Mouse (Mus musculus) liver, embryonic 11.5 days (tissue): ENCODE measurements around the gene Exoc2. TPM values are rescaled to one million over a fixed set of nuclear protein-coding genes. Genes with fewer than 3 reads are reported as not detected.

Source experiments
- ATAC-seq: fragments of 200-750 bp; cut with Nextera tagmentation; replicated peaks from 2 replicates; pipeline ENCODE4 v1.8.0; 2017; ENCODE audit warnings: moderate number of reproducible peaks, mild to moderate bottlenecking, moderate TSS enrichment, moderate library complexity; ENCODE audit not compliant: low FRiP score
- DNase-seq: peaks from one replicate; pipeline ENCODE4 v3.0.0-alpha.2; 2017; ENCODE audit warnings: low spot score
- H3K27ac ChIP-seq: fragments of 300-500 bp; sonication (generic); 2 replicates; pipeline ENCODE4 v1.5.1; 2014; ENCODE audit warnings: mild to moderate bottlenecking, low read depth, low read length, control low read depth
- H3K27me3 ChIP-seq: fragments of 300-500 bp; sonication (generic); replicated peaks from 2 replicates; pipeline ENCODE4 v1.6.1; 2014; ENCODE audit warnings: low read length, mixed read lengths; ENCODE audit not compliant: control insufficient read depth, insufficient read depth
- H3K36me3 ChIP-seq: fragments of 300-500 bp; sonication (generic); 2 replicates; pipeline ENCODE4 v1.6.1; 2014; ENCODE audit warnings: mild to moderate bottlenecking, low read length, moderate library complexity, mixed read lengths; ENCODE audit not compliant: control insufficient read depth, insufficient read depth
- H3K4me1 ChIP-seq: fragments of 300-500 bp; sonication (generic); replicated peaks from 2 replicates; pipeline ENCODE4 v1.6.1; 2014; ENCODE audit warnings: low read length, mixed read lengths; ENCODE audit not compliant: control insufficient read depth, insufficient read depth
- H3K4me2 ChIP-seq: fragments of 300-500 bp; sonication (generic); 2 replicates; pipeline ENCODE4 v1.6.1; 2014; ENCODE audit warnings: mild to moderate bottlenecking, control low read depth, moderate library complexity
- H3K4me3 ChIP-seq: fragments of 300-500 bp; sonication (generic); 2 replicates; pipeline ENCODE4 v1.5.1; 2014; ENCODE audit warnings: low read depth, low read length, control low read depth
- H3K9ac ChIP-seq: fragments of 300-500 bp; sonication (generic); 2 replicates; pipeline ENCODE4 v1.6.1; 2014; ENCODE audit warnings: low read depth, low read length, control low read depth
- H3K9me3 ChIP-seq: fragments of 300-500 bp; sonication (generic); 2 replicates; pipeline ENCODE4 v1.6.1; 2016; ENCODE audit warnings: low read length, inconsistent platforms, mixed read lengths; ENCODE audit not compliant: control insufficient read depth
- WGBS: fragments of 180-500 bp; shearing (Covaris S2); extraction: QIAGEN DNeasy Blood & Tissue Kit; methylation state at CpG from one replicate; pipeline ENCODE4 v1.1.7; 2014; 5-methylcytosine and 5-hydroxymethylcytosine counted together
- polyA plus RNA-seq: library from polyadenylated mRNA; unstranded; fragments of >200 nt; fragmentation: Nextera tagmentation; extraction: Ambion mirVana; gene quantifications from 2 replicates; pipeline ENCODE4 v1.2.1, GENCODE M21; 2014

Exoc2 gene
- polyA plus RNA-seq, 1 experiment from 2014 or later = 28.4 TPM

GRCm38 (mm10) chr13:30819891-30820290 lies 154.0 kb downstream of the Exoc2 start:
- ATAC-seq (no peak), DNase-seq (no peak)
- Histone ChIP-seq H3K27me3 (no peaks in the 10 kb centered on the region), H3K4me3 (no peak overlapping the region), H3K9ac (no peak overlapping the region), H3K36me3 (peaks cover 7% of the 10 kb centered on the region; the same call in 1 of the 2 replicates), H3K4me2 (no peak overlapping the region), H3K4me1 (no peaks in the 10 kb centered on the region), H3K9me3 (no peaks in the 10 kb centered on the region), H3K27ac (no peak overlapping the region)
- 73% methylated on average over 2 of the region's 2 CpGs for WGBS

- no peak for ATAC-seq
- H3K36me3 ChIP-seq = peaks cover 7% of the 10 kb centered on the region; the same call in 1 of the 2 replicates
- WGBS = 96% methylated on average over 5 of the region's 5 CpGs
Observed at GRCm38 (mm10) chr13:30817436-30817835, 156.5 kb downstream of the Exoc2 start.

GRCm38 (mm10) chr13:30814256-30814655 lies 159.6 kb downstream of the Exoc2 start:
- Histone ChIP-seq H3K36me3 (peaks cover 2% of the 10 kb centered on the region; the same call in 1 of the 2 replicates), H3K9me3 (no peaks in the 10 kb centered on the region), H3K27me3 (no peaks in the 10 kb centered on the region), H3K9ac (no peak overlapping the region), H3K4me2 (no peak overlapping the region), H3K4me3 (no peak overlapping the region), H3K4me1 (no peaks in the 10 kb centered on the region), H3K27ac (no peak overlapping the region)
- 78% methylated on average over 5 of the region's 5 CpGs for WGBS
- DNase-seq = no peak
- no peak for ATAC-seq

More at GRCm38 (mm10) chr13:30817436-30817835, 156.5 kb downstream of the Exoc2 start:
- DNase-seq = no peak
- no peaks in the 10 kb centered on the region for H3K27me3 ChIP-seq
- no peak overlapping the region for H3K27ac ChIP-seq
- no peaks in the 10 kb centered on the region for H3K9me3 ChIP-seq
- no peak overlapping the region for H3K4me3 ChIP-seq
- H3K4me2 ChIP-seq = no peak overlapping the region
- H3K9ac ChIP-seq = no peak overlapping the region
- no peaks in the 10 kb centered on the region for H3K4me1 ChIP-seq

- 61% methylated on average over 5 of the region's 5 CpGs for WGBS
- no peak for ATAC-seq
Observed at GRCm38 (mm10) chr13:30813464-30813863, 160.4 kb downstream of the Exoc2 start.

GRCm38 (mm10) chr13:30809240-30809639 lies 164.7 kb downstream of the Exoc2 start:
- Histone ChIP-seq H3K4me3 (no peak overlapping the region), H3K9ac (no peak overlapping the region), H3K9me3 (no peaks in the 10 kb centered on the region), H3K27me3 (no peaks in the 10 kb centered on the region), H3K27ac (no peak overlapping the region), H3K36me3 (no peaks in the 10 kb centered on the region), H3K4me2 (no peak overlapping the region), H3K4me1 (no peaks in the 10 kb centered on the region)
- DNase-seq = no peak
- no peak for ATAC-seq
- 92% methylated on average over 7 of the region's 7 CpGs for WGBS

More at GRCm38 (mm10) chr13:30813464-30813863, 160.4 kb downstream of the Exoc2 start:
- DNase-seq = no peak
- H3K4me1 ChIP-seq = no peaks in the 10 kb centered on the region
- H3K27ac ChIP-seq = no peak overlapping the region
- peaks cover 2% of the 10 kb centered on the region; the same call in 1 of the 2 replicates for H3K36me3 ChIP-seq
- no peak overlapping the region for H3K9ac ChIP-seq
- H3K27me3 ChIP-seq = no peaks in the 10 kb centered on the region
- no peak overlapping the region for H3K4me2 ChIP-seq
- no peaks in the 10 kb centered on the region for H3K9me3 ChIP-seq
- H3K4me3 ChIP-seq = no peak overlapping the region

GRCm38 (mm10) chr13:30802336-30802955 lies 171.4 kb downstream of the Exoc2 start:
- no peaks in the 10 kb centered on the region for H3K4me1 ChIP-seq
- no peak overlapping the region for H3K27ac ChIP-seq
- no peak overlapping the region for H3K4me3 ChIP-seq
- no peak overlapping the region for H3K4me2 ChIP-seq
- ATAC-seq = no peak
- H3K27me3 ChIP-seq = no peaks in the 10 kb centered on the region
- no peak for DNase-seq
- H3K9me3 ChIP-seq = no peaks in the 10 kb centered on the region
- no peak overlapping the region for H3K9ac ChIP-seq
- H3K36me3 ChIP-seq = no peaks in the 10 kb centered on the region
- 86% methylated on average over 5 of the region's 5 CpGs for WGBS

- H3K9ac ChIP-seq = no peak overlapping the region
- H3K27ac ChIP-seq = no peak overlapping the region
- H3K36me3 ChIP-seq = no peaks in the 10 kb centered on the region
- H3K4me3 ChIP-seq = no peak overlapping the region
- H3K4me2 ChIP-seq = no peak overlapping the region
- H3K9me3 ChIP-seq = no peaks in the 10 kb centered on the region
- DNase-seq (no peak), ATAC-seq (no peak)
- H3K27me3 ChIP-seq = no peaks in the 10 kb centered on the region
- 72% methylated on average over 4 of the region's 4 CpGs for WGBS
- H3K4me1 ChIP-seq = no peaks in the 10 kb centered on the region
Observed at GRCm38 (mm10) chr13:30801886-30802285, 172.0 kb downstream of the Exoc2 start.

- Histone ChIP-seq H3K4me2 (no peak overlapping the region), H3K9me3 (no peaks in the 10 kb centered on the region), H3K27me3 (no peaks in the 10 kb centered on the region), H3K4me3 (no peak overlapping the region), H3K36me3 (no peaks in the 10 kb centered on the region), H3K27ac (no peak overlapping the region), H3K4me1 (no peaks in the 10 kb centered on the region), H3K9ac (no peak overlapping the region)
- WGBS = 84% methylated on average over 4 of the region's 4 CpGs
- DNase-seq (no peak), ATAC-seq (no peak)
Observed at GRCm38 (mm10) chr13:30795960-30796359, 177.9 kb downstream of the Exoc2 start.

- no peak overlapping the region for H3K4me3 ChIP-seq
- no peak overlapping the region for H3K4me2 ChIP-seq
- no peaks in the 10 kb centered on the region for H3K9me3 ChIP-seq
- H3K27me3 ChIP-seq = no peaks in the 10 kb centered on the region
- no peak overlapping the region for H3K9ac ChIP-seq
- DNase-seq = no peak
- ATAC-seq = no peak
- WGBS = 76% methylated on average over 5 of the region's 5 CpGs
- H3K4me1 ChIP-seq = no peaks in the 10 kb centered on the region
- no peak overlapping the region for H3K27ac ChIP-seq
- H3K36me3 ChIP-seq = no peaks in the 10 kb centered on the region
Observed at GRCm38 (mm10) chr13:30793616-30794015, 180.3 kb downstream of the Exoc2 start.
